Mouse (Mus musculus): ENCODE data around the gene Bfsp2.

The Bfsp2 gene

DNA sequence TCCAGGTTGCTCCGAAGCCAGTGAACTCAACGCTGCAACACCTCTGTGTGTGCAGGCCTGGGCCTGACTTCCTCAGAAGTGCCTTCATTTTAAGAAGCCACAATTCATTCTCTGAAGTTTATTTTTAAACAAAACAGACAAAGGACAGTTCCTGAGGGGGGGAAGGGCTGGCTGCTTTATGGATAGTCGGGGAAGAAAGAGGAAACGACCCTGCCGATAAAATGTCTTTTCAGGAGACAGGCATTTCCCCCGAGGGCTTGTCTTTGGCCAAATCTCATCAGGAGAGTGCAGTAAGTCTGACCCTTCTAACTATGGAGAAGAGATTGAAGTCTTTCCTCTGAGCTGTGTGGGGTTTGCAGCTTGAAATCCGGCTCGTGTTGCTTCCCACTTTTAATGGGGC lies 5.4 kb upstream of the Bfsp2 start:
- no peak for DNase-seq (ENCODE audit: low spot score)

DNA sequence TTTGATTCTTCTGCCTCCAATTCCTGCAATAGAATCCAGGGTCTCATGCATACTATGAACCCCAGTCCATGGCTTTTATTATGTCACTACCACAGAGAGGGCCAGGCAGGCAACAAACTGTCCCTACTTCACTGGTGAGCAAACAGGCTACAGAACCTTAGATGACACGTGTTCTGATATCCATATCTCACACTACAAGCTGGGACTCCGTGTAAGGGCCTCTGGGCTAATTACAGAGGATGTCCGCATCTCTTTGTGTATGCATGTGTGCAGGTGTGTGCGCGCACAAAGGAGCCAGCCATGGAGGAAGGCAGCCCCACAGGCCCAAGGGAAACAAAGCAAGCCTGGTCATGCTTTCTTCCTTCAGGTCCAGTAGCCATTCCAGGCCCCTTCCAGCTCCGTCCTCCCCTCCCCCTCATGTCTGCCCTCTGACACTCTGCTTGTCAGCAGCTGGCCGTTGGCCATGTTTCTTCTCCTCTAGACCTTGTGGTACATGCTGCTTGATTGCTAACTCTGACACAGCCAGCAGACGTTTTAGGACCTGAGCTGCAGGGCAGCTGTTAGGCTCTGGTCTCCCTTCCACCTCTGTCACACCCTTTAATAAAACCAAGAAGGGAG lies 492 bp upstream of the Bfsp2 start:
- peak; percentile 76 for DNase-seq (ENCODE audit: low spot score)

DNA sequence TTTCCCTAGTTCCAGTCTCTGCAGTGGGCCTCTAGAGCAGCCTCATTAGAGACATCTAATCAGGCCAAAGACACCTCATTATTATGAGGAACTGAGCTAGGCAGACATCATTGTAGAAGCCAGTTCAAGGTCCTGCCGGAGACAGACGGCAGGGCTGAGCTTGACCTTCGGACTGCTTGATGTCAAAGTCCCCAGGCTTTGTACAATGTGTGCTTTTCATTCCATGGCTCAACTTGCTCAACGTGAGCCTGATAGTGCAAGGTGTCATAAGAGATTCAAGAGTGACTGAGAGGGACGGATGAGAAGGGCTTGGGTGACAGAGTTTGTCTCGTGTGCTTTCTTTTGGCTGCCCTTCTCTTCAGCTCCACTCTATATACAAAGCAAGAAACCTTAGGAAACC lies 4.8 kb downstream of the Bfsp2 start:
- no peak for DNase-seq (ENCODE audit: low spot score)

DNA sequence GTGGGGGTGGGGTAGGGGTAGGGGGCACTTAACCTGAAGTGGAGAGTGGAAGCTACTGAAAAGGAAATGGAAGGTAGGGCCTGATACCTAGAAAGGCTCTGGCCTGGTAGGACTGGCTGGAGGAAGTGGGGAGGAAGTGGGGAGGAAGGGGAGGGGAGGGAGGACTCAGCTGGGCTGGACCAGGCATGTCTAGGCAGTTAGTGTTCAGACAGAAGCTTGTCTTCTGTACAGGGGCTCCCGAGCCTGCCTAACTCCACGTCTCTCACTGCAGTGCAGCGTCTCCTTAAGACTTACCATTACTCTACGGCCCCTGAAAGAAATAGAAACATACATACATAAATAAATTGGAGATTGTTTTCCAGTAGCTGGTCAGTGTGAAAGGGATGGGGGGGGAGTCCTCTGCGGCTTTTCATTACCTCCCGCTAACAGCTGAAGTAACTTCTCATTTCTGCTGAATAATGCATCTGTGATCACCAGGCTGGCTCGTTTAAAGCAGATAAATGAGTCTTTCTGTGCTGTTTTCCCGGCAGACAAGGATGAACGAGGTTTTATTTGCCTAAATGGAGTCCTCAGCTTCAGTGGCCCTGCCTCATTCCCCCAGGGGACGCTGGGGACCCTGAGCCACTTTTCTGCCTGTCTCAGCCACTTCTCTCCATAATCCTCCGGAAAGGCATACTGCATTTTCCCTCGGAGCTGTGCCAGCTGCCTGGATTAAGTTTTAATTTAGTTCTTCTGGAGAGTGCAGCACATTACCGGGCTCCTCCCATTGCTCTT lies 6.1 kb downstream of the Bfsp2 start:
- peak; percentile 36 for DNase-seq (ENCODE audit: low spot score)

DNA sequence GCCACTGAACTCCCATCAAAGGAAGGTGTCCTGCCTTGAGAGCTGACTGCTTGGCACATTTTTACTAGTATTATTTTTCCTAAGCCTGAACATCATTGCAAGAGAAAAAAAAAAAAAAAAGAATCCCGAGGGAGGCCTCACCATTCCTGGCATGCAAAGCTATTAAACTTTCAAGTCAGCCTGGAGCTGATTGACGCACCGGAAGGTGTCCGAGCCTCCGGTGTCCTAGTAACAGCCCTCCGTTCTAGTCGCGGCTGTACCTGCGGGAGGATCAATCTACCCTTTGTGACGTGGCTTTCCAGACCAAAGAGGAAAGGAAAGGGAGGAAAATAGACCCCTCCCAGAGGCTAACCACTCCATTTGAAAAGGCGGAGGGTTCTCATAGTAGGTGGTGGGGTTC lies 8.4 kb downstream of the Bfsp2 start:
- no peak for DNase-seq (ENCODE audit: low spot score)

DNA sequence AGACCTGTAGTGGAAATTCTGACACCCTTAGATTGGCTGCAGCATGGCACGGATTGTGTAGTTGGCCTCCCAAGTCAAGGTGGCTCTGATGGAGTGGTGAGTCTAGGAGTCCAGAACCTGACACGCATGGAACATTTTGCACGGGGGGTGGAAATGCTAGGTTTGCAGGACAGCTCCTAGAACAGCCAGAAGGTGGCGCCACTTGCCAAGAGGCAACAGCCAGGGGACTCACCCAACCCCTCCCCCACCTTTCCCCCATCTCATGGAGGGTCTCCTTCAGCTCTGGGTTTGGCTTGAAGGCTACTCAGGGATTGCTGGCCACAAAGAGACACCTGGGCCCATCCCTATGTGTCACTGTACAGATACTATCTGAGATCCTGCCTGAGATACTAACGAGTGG lies 10.7 kb downstream of the Bfsp2 start:
- no peak for DNase-seq (ENCODE audit: low spot score)

DNA sequence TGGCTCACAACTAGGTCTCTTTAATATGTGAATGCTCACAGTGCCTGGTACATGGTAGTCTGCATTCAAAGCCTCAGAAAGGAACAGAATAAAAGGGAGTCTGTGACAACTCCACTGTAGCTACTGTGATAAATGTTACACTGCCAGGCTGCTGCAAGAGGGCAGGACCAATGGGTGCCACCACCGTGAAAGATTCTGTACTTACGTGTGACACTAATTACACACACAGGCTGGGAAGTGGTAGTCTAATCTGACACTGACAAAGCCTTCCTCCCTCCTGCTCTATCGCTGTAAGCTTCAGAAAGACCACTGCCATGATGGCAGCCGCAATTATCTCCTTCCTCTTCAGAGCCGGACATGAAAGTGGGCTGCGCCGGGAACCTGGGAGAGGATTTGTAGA lies 11.3 kb downstream of the Bfsp2 start:
- no peak for DNase-seq (ENCODE audit: low spot score)

DNA sequence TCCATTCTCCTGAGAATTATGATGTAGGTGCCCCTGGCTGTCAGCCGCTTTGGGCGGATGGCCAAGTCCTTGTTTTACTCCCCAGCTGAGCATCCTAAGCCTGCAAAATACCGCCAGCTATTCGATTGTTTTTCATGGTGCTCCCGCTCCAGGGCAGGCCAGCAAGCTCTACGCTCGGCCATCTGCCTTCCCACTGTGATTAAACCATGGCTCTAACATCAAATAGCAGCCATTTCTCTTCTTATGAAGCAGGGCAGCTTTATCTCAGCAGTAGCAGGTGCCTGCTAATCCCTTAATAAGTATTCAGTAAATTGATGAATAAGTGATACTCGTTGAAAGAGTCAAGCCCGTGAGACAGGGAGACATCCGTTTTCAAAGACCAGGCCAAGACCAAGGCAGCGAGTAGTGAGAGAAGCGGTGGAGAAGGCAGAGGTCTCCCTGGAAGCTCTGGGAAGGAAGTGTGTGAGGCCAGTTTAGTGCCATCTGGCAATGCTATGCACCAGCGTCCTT lies 14.5 kb downstream of the Bfsp2 start:
- peak; percentile 48 for DNase-seq (ENCODE audit: low spot score)

DNA sequence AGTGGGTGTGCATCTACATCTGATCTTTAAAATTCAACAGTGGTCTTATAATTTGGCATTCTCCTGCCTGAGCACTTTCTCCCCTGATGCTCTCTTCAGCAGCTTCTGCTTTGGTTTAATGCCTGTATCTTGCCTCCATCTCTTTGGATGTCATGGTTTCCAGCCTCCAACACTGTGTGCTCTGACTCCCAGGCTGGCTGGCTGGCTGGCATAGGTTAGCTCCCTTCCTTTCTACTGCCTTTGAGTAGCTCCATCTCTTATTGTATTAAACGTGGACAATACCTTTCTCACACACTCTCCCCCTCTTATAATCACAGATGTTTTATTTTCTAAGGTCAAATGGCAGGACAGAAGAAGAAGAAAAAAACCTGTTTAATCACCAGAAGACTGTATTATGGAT lies 14.9 kb downstream of the Bfsp2 start:
- no peak for DNase-seq (ENCODE audit: low spot score)

DNA sequence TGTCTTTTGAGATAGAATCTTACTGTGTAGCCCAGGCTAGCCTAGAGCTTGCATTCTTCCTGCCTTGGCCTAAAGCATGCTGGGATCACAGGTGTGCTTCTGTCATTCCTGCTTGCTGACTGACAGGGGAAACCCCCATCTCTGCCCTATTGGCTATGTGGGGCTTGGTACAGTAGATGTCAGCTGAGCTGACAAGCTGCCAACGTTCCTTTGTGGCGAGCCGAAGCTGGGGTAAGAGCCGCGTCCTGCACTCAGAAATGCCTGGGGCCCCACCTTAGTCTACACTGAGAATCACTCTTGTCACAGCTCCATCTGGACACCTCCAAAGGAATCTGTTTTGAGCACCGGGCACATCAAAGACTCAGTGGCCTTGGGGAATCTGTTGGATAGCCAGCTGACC lies 16.4 kb downstream of the Bfsp2 start:
- DNase-seq (ENCODE audit: low spot score): no peak

DNA sequence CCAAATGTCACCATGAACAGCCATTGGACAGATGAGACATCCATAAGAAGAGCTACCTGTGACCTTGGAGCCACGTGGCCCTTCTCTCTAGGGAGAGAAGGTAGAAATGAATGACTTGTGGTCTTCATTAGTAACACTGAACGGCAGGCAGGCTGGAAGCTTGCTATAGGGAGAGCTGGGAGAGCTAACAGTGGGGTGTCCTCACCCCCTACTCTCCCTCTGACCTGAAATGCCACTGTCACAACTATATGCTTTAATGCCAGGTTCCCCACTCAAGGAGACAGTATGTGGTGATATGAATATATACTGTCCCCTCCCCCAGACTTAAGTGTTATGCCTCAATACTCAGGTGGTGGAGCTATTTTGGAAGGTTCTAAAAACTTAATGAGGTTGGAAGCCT lies 20.4 kb downstream of the Bfsp2 start:
- no peak for DNase-seq (ENCODE audit: low spot score)

DNA sequence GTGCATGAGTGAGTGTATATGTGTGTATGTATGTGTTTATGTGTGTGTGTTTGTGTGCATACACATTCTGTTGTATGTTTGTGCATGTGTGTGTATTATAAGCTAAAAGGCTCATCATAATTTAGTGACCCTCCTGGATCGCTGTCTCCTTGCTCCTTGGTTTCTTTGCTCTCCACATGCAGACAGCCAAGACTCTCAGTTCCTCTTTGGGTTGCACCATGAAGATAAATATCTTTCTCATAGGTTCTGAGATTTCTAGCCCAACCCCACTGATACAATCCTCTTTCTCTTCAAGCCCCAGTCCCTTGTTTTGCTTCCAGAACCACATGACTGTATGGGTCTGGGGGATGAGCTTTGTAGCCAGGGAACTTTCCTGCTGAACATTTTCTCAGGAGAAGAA lies 20.9 kb downstream of the Bfsp2 start:
- no peak for DNase-seq (ENCODE audit: low spot score)

DNA sequence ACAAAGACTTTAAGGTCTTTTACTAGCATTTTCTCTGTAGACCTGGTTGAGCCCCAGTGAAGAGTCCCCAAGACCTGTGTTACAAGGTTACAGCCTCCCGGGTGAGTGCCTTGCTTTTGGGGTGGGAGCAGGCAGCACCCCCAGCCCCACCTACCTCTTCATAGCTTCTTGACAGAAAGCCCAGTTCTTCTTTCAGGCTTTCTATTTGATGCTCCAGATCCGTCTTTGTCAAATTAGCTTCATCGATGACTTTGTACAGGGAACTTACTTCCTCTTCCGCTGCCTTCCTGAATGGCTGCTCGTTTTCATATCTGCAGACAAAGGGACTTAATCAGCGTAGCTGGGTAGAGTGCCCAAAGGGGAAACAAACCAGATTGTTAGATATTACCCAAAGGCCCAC lies 30.6 kb downstream of the Bfsp2 start:
- DNase-seq (ENCODE audit: low spot score): no peak

DNA sequence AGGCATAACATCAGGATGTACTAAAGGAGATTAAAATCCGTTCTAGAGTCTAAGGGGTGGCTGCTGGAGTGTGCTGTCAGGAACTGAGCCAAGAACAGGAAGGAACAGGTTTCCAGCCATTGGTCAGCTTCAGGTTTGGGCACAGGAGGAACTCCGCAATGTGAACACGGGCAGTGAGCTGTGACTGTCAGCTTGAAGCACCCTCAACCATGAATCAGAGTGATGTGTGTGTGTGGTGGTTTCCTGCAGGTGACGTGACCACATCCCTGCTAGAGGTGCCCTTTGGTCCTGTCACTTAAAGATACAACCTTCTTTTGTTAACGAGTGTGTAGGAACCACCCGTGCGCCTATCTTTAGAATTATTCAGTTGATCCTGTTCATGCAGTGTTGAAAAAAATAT lies 31.1 kb downstream of the Bfsp2 start:
- no peak for DNase-seq (ENCODE audit: low spot score)

DNA sequence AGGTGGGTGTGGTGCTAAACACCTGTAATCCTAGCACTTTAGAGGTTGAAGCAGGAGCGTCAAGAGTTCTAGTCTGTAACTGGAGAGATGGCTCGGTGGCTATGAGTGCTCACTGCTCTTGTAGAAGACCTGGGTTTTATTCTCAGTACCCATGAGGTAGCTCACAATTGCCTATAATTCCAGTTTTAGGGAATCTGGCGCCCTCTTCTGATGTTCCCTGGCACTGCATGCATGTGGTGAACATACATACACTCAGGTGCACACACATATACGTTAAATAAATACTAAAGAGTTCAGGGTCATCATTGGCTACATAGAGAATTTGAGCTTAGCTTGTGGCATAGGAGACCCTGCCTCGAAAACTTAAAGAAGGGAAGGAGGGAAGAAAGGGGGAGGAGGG lies 35.6 kb downstream of the Bfsp2 start:
- no peak for DNase-seq (ENCODE audit: low spot score)

DNA sequence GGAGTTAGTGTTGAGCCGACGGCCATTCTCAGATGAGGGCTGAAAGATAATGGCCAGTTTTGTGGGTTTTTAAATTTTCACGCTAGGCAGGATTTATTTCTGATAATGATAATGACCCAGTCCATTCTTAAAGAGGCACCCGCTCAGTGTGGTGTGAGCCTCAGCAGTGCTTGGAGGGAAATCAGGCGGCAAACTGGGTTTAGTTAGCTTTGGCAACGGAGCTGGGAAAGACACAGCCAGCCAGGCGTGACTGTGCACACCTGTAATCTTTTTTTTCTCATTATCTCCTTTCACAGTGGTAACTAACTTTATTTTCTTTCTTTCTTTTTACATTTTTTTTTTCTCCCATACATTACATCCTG lies 36.4 kb downstream of the Bfsp2 start:
- DNase-seq (ENCODE audit: low spot score): no peak

DNA sequence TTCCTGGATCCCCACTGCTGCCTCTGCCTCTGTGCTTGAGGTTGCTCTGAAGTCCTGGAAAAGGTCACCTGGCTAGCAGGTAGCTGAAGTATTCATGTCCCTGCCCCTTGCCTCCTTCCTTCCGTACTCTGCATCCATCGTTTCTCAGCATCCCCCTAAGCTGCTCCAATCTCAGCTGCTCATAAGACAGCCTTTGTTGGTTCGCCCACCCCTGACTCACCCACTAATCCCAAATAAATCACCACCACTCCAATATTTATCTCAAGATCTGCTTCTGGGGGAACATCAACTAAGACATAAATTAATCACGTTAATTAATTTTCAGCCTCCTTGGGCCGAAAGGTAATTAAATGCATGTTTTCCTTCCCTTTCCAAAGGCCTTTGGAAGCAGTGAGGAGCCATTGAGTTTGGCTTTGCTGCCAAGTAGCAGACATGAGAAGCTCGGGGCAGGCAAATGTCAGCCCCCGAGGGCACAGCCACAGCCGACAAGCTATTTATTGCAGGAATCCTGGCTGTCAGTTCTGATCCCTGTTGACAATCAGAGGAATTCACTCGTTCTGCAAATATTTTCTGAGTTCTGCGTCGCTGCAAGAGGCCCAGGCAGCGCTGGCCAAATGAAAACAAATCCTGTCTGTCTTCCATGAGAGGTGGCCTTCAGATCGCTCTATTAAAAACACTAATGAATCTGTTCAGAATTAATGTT lies 36.9 kb downstream of the Bfsp2 start:
- peak; percentile 29 for DNase-seq (ENCODE audit: low spot score)

DNA sequence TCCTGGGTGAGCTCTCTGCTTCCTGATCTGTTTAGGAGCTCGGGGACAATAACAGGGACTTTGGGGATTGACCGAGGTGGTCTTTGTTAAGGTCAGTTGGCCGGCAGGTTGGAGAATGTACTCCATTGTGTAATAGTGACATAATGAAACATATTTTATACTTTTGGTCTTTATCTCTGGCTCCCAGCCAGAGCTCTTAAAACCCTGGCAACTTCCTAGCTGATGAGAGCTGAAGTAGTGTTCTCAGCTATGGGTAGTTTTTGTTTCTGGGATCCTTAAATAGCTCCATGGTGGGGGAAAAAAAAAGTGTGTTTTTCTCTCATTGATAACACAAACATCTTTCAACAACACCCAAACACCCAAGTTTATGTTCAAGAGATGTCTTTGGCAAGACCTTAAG lies 39.6 kb downstream of the Bfsp2 start:
- no peak for DNase-seq (ENCODE audit: low spot score)

DNA sequence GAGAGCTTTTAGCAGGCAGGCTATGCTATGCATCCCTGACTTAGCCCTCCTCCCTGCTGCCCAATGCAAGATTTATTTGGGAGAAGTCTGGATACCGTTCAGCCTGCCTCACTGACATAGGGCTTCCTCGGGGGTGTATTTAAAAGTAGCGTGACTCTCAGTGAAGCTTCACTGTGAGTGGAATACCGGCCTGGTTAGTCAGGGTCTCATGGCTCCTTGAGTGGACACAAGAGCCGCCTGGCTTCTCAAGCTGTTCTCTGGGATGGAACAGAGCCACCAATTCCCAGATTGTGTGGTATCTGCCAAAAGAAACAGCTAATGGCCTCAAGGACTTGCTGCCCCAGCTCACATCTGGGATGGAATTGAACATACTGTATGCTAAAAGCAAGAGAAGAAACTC lies 43.1 kb downstream of the Bfsp2 start:
- no peak for DNase-seq (ENCODE audit: low spot score)

DNA sequence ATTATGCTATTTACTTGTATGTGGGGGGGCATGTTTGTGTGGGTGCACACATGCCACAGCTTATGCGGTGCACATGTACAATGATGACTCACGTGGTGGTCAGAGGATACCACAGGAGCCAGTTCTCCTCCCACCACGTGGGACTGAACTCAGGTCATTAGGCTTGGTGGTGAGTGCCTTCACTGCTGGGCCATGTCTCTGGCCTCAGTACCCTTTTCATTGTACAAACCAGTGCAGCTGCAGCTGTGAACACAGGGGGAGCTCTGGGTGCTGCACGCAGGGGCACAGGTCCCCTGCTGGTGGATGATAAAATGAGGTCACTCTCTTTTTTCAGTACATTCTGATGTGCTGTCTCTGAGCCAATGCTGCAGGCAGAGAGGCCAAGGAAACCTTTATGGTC lies 46.1 kb downstream of the Bfsp2 start:
- peak; percentile 47 for DNase-seq (ENCODE audit: low spot score)

DNA sequence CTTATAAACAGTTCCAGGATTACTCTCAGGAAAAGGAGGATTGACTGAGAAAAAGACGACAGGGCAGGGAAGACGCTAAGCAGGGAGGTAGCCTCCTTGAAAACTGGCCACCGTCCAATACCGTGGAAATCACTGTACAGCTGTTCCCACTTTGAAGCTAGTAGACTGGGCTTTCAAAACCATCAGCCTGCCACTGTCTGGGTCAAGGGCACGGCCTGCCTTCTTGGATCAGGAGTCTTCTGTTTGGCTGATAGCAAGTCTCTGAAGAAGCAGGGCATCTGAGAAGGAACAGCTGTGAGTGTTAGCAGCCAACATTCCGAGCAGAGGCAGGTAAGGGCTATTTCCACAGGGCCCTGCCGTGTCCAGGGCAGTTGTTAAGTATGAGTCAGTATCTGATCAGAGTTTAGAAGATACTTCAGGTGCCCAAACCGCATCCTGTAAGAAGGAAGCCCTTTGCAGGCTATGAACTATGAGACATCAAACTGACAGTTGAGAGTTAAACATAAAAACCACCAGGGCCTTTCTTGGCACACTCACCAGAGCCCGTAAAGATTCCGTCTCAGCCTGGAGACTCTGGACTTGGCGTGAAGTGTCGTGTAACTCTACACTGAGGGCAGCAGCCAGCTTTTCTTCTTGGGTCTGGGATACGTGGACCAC lies 48.0 kb downstream of the Bfsp2 start:
- peak; percentile 49 for DNase-seq (ENCODE audit: low spot score)

DNA sequence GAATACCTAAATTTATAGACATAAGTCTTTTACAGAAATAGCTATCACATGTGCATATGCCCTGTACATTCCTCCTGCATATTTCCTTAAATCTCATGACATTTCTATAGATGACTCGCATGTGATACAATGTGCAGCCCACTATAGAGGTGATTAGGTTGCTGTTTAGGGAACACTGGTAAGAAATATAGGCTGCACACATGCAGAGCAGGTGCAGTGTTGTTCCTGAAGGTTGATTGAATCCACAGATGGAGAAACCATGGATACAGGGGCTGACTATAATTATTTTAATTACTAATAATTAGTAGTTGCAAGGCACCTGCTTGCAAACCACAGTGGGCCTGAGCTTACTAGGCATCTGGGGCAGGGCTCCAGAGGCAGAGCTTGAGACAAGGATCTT lies 48.5 kb downstream of the Bfsp2 start:
- DNase-seq (ENCODE audit: low spot score): no peak

All from MN1 (cell line).